Mouse (Mus musculus) cerebellum, adult (tissue): Measurements from ENCODE around the gene Nfic.
A peak's percentile ranks its signal among the peaks of the same experiment; 100 is the strongest.
"Not testable (repeated sequence)": the region's sequence is repeated elsewhere in the genome, so short reads cannot be mapped to it uniquely, and the experiment has no call there.

ENCODE experiments used
- ATAC-seq: cut with Nextera tagmentation; 2 replicates; pipeline ENCODE4 v1.9.2; 2017; ENCODE audit warnings: mild to moderate bottlenecking, moderate library complexity, mixed read lengths; ENCODE audit not compliant: insufficient number of reproducible peaks, low FRiP score, low TSS enrichment

Nfic gene

DNA sequence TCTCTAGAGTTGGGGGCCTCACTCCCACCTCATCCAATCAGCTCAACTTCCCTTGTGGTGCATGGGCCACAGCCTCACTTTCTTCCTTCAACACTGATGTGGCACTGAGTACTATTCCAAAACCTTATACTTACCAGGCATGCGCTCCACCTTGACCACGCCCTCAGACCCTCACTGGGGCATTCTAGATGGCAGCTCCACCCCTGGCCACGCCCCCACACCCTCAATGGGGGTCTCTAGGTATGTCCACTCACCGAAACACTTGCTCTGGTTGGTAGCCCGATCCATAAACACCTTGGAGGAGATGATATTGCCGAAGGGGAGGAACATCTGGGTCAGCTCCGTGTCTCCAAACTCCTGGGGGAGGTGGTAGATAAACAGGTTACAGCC, 7.0 kb upstream of the Nfic start:
- ATAC-seq = no peak

DNA sequence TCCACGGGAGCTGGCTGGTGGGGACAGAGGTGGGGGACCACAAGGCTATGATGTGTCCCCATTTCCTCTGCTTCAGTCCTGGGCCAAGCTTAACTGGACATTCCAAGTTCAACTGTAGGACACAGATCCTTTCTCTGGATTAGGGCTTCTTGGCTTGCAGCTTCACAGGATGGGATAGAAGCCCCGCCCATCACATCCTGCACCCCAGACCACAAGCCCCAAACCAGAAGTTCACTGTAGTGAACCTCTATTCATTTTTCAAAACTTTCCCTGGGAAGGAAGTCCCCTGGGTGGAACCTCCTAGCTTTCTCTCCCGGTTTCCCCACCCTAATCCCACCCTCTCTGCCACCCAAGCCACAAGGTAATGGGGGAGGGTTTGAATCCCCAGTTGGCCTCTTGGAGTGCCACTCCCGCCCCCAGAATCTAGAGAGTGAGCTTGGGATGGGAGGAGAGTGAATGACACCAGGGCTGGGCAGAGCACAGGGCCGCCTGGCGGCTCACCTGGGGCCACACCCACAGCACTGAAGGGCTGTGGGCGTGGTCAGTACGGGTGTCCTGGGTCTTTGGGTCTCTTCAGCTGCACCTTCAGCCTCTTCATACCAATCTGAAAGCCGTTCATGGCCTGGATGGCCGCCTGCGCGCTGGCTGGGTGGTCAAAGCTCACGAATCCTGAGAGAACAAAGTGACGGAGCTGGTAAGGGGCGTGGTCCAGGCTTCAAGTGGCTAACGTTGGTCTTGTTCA, 6.4 kb upstream of the Nfic start:
- no peak for ATAC-seq

DNA sequence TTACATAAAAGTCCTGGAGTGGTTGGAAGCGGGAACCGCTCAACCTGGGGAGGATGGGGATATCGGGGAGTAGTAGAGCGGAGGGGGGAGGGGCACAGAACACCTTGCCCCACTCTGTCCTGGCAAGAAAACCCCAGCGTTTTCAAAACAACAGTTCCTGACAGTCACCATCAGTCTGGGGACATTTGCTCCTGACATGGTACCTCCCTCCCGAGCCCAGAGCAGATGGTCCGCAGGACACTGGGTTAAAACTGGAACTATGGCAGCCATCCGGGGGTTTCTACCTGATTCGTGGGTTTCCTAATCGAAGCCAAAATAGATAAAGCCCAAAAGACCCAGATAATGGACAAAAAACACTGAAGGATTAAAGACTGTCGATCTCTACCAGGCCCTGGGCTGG, 5.5 kb upstream of the Nfic start:
- ATAC-seq = no peak

DNA sequence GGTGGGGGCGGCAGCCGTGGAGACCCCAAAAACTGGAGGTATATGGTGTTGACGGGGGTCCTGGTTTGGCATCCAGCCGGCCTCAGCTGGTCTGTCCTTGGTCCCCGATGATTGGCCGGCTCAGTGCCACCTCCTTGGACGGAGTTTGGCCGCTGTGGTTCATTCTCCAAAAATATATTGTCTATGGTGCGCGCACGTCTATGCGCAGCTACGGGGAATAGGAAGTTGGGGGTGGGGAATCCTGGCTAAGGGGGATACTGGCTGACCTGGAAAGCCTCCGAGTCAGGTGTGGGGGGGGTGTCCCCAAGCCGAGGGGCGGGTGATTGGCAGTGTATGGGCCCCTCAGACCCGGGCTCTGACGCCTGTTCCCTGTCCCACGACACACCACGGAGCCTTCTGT, 5.0 kb upstream of the Nfic start:
- no peak for ATAC-seq

DNA sequence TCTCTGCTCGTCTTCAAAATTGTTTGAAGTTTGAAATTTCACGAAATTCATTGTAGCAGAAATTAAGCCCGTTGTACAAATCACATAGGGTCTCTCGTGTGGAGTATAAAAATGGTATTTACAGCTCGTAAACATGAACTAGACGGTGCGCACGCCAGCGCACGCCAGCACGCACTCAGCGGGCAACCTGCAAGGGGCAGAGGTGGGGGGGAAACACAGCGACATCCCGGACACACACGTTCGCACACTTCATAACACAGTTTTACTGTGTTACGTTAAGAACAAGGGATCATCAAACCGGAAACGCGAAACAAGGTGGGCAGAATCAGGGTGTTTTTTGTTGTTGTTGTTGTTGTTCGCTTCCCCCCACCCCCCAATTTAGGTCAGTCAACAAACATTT, 4.0 kb upstream of the Nfic start:
- ATAC-seq = no peak

DNA sequence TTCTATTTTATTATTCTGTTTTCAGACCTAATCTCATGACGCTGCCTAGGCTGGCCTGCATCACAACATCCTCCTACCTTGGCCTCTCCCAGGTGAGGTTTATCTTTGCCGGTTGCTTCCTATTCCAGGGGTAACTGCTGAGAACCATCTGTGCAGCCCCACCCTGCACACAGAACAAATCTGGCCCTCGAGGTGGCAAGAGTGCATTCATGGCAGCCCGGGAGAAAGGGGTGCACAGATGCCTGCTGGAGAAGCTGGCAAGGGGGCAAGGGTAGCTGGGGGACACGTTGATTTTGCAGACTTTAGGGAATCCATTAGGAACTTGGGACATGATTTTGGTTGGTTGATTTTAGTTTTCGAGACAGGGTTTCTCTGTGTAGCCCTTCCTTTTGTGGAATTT, 2.8 kb upstream of the Nfic start:
- ATAC-seq = no peak

DNA sequence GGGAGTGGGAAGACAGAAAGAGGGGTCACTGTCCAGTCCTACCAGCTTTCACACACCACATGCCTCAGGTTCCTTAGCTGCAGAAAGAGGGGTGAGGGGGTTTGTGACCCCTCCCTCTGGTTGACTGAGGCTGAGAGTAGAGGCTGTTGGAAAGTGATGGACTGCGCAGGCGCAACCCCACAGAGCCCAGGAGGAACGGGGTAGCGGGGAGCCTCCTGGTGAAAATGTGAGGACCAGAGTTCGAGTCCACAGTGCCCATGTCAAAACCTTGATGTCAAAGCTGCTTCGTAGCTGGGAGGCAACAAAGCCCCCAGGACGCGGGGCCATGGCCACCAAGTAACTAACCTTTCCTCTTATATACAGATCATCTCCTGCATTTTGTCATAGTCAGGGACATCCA, 2.2 kb upstream of the Nfic start:
- ATAC-seq = no peak

DNA sequence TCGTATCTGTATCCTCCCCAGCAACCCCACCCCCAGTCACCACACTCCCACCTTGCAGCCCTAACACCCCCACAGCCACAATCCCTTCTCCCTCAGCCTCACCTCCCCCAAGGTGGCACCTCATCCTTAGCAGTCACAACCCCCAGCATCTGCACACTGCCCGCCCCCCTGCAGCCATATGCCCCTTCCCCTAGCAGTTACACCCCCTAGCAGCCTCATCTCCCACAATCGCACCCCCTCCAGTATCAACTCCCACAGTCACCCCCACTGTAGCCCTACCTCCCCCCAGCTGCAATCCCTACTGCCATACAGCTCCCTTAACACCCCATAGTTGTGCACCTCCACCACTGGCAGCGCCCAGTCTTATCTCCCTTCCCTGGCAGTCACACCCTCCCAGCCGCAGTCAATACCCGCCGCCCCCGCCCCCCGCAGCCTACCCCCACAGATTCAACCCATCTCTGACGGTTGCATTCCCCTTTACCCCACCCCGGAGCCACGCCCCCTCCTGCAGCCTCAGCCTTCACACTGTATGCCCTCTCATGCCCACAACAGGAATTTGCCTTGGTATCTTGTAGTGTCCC, 1.6 kb upstream of the Nfic start:
- no peak for ATAC-seq

DNA sequence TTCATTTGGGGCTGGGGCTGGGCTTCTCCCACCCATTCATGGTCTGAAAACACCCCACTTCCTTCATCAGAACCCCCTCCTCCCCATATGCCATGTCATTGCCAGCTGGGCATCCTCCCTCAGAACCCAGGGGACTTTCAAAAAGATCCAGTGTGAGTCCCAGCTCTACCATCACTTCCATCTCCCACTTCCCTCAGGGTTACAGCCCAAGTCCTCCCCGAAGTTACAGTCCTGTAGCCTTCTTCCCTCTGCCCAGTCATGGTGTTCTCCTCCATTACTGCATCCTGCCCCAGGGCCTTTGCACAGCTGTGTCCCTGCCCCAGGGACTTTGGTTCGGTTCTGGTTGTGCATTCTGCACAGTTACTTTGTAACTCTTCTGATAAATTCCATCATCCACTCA, 1.3 kb downstream of the Nfic start:
- no peak for ATAC-seq

DNA sequence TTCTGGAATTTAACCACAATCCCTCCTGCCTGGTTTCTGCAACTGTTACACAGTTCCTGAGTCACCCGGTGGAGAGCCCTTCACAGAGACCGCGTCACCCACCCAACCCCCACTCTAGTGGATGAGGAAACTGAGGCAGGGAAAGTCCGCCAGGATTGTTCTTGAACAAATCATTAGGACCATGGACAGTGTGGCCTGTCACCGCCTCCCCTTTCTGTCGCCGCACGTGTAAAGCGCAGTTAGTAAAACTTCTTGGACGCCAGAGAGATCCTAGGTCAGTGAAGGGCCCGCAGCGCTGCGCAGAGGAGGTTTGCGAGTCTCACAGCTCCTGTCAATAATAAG, 2.5 kb downstream of the Nfic start:
- no peak for ATAC-seq

DNA sequence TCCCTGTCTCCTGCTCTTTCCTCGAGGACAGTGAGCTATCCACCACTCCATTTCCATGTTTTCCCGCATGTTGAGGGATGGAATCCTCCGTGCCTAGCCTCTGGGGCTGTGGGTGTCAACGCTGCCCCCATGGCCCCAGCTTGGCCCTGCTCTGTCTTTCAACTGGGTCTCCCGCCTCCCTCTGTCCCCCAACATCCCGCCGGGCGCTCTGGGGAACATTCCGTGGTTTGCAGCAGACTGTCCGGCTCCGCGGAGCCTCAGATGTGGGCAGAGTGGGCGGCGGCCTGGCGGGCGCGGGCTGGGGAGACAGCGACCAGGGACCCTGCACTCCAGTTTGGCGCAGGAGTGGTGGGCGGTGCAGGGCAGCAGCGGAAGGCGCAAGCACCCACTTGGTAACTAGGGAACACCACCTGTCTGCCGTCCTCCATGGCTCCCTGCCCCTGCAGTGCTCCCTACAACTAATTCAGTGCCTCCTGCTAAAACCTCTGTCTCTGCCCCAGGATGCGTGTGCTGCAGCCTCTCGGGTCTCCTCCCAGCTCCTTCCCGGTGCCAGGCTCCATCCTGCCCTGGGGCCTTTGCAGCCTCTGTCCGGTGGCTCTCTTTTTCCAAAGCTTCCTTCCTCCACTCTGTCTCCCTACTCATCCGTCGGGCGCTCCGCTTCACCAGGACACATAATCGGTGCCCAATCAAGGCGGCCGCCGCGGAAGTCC, 3.0 kb downstream of the Nfic start:
- ATAC-seq = no peak

DNA sequence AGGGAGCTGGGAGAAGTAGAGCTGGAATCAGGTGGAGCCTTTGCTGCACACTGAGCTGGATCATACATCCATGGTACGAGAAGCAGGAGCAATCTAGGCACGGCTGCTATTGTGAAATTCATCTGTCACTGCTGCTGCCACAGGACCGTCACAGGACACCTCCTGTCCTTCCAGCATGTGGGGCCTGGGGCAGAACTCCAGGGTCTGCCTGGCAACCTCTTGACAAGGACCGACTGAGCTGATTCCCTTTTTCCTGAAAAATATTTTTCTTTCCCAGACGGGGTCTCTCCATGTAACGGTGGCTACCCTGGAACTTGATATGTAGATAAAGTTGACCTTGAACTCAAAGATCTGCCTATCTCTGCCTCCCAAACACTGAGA, 4.1 kb downstream of the Nfic start:
- ATAC-seq = no peak

DNA sequence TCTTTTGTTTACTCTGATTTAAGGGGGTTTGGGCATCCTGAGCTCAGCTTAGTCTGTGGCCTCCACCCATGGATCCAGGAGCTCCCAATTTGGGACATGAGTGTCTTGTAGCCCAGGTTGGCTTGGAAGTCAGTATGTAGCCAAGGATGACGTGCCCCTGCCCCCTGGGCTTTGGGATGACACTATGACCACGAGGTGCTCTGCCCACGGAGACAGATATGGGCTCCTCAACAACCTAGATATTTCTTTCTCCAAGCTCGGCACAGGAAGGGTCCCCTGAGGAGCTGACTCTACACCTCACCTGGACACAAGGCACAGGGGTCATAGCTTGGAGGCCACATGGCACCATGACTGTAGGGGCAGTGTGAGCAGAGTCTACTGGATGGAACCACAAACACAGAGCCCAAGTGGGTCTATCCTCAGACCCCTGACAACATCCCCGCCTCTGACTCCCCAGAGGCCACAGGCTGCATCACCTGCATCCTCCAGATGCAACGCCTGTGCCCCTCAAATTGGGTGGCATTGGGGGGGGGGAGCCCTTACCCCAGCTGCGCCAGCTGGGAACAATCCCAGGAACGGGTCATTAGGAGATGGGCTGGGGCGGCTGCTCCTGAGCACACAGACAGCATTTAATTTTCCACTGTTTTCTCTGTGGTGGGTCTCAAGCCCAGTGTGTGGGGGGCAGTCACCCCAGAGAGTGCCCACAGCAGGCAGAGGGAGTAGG, 4.6 kb downstream of the Nfic start:
- ATAC-seq = no peak

DNA sequence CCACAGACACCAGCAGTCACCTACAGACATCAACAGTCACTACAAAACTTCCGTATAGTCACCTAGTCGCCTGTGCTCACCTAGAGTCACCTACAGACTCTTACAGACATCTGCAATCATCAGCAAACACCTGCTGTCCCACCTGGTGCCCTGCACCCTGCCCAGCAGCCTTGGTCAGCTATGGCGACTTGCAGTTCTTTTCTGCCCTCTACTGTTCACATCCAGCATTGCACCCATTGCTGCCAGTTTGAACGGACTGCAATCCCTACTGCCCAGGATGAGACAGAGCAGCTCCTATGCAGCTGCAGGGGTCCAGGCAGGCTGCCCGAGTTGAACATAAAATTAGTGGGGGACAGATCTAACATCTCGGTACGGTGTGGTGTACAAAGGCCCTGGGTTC, 5.3 kb downstream of the Nfic start:
- peak; percentile 80; the same call in 1 of the 2 replicates for ATAC-seq

DNA sequence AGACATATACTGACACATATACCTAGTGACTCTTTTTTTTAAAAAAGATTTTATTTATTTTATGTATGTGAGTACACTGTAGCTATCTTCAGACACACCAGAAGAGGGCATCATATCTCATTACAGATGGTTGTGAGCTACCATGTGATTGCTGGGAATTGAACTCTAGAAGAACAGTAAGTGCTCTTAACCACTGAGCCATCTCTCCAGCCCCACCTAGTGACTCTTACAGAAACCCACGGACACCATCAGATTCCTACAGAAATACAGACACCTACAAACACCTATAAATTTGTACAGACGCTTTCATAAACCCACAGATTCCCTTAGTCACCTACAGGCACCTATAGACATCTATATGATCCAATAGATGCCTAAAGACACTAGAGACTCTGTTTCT, 9.9 kb downstream of the Nfic start:
- not testable (repeated sequence) for ATAC-seq

DNA sequence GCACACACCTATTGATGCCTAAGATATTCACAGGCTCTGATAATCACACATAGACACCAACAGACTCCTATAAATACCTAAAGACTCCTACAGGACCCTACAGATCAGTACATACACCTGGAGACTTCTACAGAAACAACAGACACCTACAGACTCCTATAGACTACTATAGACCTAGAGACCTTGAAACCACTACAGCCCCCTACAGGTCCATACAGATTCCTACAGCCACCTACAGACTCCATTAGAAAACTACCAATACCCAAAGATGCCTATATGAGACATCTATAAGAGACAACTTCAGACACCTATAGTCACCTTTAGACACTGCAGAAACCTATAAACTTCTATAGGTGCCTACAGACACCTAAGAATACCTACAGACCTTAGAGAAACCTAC, 14.4 kb downstream of the Nfic start:
- no peak for ATAC-seq

DNA sequence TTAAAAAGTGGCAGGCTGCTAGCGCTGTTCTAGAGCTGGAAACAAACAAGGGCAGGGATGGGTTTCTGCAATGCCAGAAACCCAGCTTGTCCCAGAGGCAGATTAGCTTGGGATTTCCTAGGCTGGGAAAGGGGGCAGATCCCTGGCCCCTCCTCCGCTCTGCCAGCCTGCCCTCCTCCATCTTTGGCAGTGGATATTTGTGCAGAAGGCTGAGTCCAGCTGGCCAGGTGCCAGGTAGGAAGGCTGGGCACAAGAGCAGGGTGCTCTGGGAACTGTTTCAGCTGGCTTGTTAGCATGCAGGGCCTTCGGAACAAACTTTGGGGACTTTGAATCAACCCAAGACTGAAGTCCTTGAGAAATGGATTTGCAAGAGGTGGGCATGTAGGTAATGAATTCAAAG, 20.0 kb downstream of the Nfic start:
- ATAC-seq = no peak

DNA sequence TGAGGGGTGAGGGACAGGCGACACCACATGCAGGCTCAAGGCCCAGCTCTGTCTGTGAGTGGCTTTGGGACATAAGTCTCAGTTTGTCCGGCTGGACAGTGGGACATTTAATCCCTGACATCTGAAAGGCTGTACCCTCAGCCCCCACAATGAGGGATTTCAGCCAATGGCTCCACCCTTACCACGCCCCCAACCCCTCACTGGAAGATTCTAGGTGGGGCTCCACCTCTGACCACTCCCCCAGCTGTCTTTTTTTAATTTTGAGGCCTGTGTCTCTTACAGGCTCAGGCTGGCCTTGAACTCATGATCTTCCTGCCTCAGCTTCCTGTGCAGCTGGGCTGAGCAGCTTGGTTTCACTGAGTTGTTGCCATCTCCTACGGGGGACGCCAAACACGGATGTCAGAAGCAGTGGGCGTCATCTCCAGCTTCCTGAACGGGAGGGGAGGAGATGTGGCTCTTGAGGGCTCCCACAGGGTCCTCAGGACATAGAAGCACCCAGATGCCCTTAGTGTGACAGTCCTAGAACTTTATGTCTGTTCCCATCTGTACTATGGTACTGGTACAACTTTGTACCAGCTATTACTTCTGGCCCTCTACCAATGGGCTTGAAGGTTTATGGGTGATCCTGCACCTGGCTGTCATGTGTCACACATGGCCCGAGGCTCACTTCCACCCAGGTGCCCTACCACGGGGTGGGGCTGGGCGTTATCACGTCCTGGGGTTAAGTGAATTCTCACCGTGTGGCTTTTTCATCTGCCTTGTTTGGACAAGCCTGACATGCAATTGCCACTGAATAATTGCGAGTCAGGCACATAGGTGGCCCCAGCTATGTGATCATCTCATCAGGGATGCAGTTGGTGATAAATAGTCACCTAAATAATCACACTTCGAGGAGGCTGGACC, 20.8 kb downstream of the Nfic start:
- no peak for ATAC-seq

DNA sequence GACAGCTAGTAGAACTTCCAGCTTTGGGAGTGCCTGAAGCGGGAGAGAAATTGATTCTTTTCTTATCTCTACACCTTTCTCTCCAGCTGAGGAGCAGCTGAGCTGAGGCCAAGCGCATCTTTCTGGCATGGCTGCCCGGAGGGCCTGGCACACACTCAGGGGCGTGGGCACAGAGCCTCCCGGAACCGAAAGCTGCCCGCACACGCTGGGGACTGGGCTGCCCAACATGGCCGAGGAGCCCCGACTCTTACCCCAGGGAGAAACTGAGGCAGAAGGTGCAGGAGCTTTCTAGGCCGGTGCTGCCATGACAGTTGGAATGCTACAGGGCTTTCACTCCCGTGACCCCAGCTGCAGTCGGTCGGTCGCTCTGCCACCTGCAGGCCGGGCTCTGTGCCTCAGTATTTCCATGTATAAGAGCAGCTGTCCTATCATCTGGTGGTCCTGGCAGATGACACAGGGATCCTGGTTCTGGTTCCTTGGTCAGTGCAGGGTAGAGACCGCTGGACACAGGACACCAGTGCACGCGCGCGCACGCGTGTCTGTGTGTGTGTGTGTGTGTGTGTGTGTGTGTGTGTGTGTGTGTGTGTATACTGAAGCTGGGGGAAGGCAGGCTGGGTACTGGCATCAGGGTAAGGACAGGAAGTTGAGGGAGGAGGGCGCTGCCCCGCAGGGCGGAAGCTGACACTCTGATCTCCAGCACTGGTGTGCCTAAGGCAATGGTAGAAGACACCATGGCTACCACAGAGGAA, 21.7 kb downstream of the Nfic start:
- no peak for ATAC-seq

DNA sequence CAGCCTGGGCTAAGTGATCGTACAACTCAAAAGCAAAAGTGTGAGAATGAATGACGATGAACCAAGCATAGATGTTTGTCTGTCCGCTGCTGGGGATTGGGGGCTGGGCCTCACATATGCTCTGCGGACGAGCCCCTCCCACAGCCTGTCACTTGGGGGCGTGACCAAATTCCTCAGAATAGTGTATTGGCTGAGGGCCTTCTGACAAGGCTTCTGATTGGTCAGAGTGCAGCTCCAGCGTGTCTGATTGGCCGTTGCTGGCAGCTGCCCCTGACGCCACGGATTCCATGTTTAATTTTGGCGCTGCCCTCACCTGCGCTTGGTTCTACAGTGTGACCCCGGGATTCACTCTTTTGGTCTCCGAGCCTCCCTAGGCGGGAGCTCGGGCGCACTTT, 22.6 kb downstream of the Nfic start:
- ATAC-seq = peak; percentile 77
